Mouse (Mus musculus) inflammation-experienced regulatory T-cells, adult 6 months (primary cell): ENCODE data around the gene Klhl26. TPM values are rescaled to one million over a fixed set of nuclear protein-coding genes. Genes with fewer than 3 reads are reported as not detected.

Experiments
- ATAC-seq: one replicate; pipeline ENCODE4 v1.8.0; 2017
- polyA plus RNA-seq, 3 experiments: library from polyadenylated mRNA; unstranded; fragments of 100-300 nt; shearing (Covaris generic); gene quantifications; one replicate each; pipeline ENCODE4 v1.2.1; 2017

Gene Klhl26
- polyA plus RNA-seq, 3 experiments from 2014 or later: 6.5 to 10.4 (median 8.8) TPM

- no peak for ATAC-seq
Measured at GRCm38 (mm10) chr8:70471856-70472255, 4.9 kb downstream of the Klhl26 start.

DNA sequence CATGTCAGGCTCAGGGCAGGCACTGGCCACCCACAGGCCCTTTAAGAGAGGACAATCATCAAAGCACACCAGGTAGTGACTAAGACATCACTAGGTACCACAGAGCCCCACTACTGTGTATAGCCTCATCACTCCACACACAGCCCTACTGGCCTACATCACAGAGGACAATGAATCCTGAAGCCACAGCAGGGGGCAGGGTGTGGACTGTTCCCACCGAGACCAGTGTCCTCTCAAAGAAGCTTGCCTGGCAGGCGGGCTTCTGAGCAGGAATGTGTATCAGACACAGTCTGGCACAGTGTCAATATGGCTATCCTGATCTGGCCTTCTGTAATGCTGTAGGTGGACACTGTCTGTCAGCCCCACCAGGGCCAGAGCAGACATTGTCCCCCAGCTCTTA, 6.8 kb downstream of the Klhl26 start:
- no peak for ATAC-seq

- ATAC-seq: no peak
Measured at GRCm38 (mm10) chr8:70469295-70469916, 7.4 kb downstream of the Klhl26 start.

DNA sequence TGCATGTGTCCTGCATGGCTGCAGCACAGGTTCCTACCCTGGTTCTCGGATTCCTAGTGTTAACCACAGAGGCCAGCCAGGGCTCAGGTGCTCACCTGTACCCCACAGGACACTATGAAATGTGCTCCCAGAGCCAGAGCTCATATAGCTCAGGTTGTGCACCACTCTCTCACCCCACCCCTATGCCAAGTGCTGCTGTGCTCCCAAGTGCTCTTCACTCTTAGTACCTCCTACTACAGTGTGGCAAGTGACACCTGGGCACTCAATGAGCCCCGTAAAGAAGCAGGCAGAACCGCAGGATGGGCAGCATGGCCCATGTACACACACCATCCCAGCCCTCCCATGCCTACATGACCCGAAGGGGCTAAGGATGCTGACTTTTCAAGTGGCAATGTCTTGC, 8.0 kb downstream of the Klhl26 start:
- ATAC-seq: no peak

GRCm38 (mm10) chr8:70467907-70468306, 8.9 kb downstream of the Klhl26 start:
- no peak for ATAC-seq

DNA sequence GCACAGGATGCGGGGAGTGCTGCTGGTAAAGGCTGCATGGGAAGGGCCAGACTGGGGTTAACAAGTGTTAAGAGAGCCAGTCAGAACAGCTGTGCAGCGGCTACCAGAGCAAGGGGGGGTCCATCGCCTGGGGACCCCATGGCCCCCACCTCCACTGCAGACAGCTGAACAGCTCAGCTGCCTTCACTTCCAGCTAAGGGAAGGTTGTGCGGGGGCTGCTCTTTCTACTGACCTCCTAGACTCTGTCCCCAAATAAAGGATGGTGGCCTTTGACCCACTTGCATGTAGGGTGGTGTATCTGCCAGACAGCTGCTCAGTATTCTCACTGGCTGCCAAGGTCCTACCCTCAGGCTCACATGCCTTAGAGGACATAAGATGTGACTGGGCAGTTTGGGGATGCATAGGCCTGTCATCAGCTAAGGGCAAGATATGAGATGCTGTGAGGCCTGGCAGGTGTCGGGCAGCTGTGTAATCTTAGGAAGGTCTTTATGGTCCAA, 9.5 kb downstream of the Klhl26 start:
- ATAC-seq: no peak

DNA sequence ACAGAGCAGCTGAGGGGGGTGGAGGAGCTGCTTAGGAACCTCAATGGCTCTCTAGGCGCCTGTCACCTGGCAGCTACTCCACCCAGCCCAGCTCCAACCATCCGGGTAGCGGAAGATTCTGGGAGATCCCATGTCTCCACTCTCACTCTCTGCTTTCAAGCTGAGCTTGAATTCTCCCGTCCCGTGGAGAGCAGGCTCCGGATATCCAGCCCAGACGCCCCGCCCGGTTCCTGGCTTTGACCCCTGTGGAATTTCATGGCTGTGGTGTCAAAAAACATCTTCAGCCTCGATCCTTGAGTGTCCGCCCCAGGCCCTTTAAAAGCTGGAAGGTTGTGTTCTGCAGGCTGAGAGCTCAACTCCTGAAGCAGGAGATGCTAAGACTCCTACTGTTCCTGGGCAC, 10.0 kb downstream of the Klhl26 start:
- no peak for ATAC-seq

GRCm38 (mm10) chr8:70466305-70466704, 10.5 kb downstream of the Klhl26 start:
- ATAC-seq: no peak

DNA sequence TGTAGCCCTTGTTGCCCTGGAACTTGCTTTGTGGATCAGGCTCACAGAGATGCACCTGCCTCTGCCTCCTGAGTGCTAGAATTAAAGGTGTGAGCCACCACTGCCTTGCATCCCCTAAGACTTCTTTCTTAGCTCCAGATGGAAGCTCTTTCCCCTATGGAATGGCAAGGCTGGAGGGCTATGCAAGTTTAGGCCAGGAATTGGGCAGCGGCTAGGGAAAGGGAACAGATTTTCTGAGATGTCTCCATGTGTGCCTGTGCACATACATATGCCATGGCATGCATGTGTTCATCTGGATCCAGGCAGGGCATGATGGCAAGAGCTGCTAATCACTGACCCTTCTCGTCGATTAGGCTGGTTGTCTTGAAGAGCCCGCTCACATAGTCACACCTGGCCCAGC, 11.1 kb downstream of the Klhl26 start:
- ATAC-seq: no peak

DNA sequence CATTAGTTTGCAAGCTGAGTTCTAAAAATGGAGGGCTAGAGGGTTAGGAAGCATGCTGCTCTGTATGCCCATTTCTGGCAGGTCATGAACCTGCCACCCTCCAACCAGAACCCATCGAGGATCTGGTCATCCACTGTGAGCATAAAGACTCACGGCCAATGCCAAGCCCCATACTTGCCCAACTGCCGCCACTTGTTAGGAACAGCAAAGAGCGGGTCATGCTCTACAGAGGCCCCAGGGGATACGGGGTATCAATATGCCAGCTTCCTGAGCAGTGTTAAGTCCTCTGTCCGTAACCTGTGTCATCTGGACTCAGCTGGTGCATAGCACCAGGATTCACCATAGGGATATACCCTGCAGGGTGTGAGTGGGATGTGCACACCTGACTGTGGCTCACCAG, 12.6 kb downstream of the Klhl26 start:
- ATAC-seq: no peak

- ATAC-seq: no peak
Measured at GRCm38 (mm10) chr8:70463306-70463705, 13.5 kb downstream of the Klhl26 start.

GRCm38 (mm10) chr8:70462516-70462813, 14.3 kb downstream of the Klhl26 start:
- no peak for ATAC-seq

DNA sequence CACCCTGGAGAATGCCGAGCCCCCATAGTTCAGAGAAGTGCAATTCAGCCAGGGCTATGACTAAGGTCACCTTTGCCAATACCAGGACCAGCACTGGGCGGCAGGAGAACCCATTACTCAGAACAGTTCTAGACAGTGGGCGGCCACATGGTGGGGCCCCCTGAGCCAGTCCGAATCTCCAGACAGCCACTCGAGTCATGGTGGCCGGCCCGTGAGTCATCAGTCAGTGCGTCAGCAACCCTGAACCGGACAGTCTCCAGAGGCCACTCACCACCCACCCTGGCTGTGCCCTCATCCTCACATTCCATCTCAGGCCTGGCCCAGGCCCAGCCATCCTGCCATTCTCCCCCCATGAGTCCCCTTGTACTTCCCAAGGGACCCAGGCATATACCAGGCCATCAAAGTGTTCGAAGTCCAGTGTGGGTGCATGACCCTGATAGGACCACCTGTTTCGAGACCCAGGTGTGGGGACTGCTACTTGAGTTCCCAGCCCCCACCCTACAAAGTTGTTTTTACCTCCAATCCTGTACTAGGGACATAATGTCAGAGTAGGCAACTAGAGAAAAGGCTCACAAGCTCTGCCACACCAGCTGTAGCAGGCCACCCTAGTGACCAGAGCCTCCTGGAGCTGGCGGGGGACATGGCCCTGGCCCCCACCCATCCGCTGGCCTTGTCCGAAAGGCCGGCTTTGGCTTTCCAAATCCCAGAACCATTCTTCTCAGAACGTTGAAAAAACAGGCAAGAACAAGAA, 14.8 kb downstream of the Klhl26 start:
- no peak for ATAC-seq

GRCm38 (mm10) chr8:70460606-70461005, 16.2 kb downstream of the Klhl26 start:
- ATAC-seq: no peak

GRCm38 (mm10) chr8:70460199-70460598, 16.6 kb downstream of the Klhl26 start:
- ATAC-seq: no peak

DNA sequence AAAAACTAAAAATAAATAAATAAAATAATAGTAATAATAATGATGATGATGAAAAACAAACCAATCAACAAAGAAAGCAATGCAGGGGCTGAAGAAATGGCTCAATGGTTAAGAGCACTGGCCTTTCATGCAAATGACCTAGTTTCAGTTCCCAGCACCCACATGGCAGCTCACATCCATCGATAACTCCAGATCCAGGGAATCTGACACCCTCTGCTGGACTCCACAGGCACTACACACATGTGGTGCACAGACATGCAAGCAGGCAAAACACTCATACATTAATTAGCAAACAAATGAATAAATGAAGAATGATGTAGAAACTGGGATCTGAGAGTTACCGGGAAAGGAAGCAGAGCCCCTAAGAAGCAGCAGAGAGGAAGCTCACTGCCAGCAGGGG, 17.1 kb downstream of the Klhl26 start:
- ATAC-seq: no peak

DNA sequence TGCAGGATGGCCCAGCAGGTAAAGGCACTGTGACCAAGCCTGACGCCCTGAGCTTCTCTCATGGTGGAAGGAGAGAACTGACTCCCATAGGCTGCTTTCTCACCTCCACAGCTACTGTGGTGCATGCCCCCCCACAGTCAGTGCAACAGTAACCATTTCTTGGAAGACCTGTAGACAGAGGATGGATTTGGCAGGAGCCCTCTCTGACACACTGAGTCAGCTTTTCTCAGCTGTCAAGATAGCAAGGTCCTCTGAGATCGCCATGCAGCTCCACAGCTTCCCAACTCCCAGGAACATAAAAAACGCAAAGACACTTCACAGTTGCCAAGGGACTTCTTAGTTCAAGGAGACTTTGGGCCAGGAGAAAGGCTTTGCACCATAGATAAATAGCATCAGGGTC, 18.3 kb downstream of the Klhl26 start:
- ATAC-seq: no peak

DNA sequence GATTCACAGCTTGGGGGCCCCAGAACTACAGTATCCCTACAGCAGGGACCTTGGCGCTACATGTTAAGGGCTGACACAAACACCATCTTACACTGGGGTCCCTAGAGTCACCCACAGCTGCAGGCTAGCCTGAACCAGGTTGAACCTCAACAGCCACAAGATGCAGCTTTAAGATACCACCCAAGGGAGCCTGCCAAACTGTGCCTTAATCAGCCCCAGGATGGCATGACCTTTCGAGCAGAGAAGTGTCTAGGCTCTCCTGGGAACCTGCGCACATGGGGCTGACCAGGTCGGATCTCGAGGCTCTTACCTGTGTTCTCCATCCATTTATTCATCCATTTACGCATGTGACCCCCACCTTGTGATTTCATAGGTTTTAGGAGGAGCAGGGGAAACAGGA, 18.9 kb downstream of the Klhl26 start:
- no peak for ATAC-seq

DNA sequence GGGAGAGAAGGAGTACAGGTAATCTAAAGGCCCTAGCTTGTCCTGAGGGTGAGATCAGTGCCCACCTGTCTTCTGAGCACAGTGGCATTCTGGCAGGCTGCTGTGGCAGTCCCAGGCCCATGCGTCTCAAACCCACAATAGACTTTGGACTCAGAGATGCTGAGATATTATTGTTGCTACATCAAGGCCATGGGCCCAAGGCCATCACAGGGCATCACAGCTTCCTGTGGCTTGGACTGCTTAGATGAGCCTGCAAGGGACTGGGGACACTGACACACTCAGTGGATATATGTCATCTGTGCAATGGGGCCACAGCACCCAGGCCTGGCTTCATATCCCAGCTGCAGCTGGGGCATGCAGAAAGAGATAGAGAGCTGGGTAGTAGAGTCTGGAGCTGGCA, 19.8 kb downstream of the Klhl26 start:
- no peak for ATAC-seq

- ATAC-seq: no peak
Measured at GRCm38 (mm10) chr8:70453852-70454251, 22.9 kb downstream of the Klhl26 start.

- ATAC-seq: no peak
Measured at GRCm38 (mm10) chr8:70452196-70452966, 24.4 kb downstream of the Klhl26 start.

- ATAC-seq: no peak
Measured at GRCm38 (mm10) chr8:70447639-70448420, 28.9 kb downstream of the Klhl26 start.

DNA sequence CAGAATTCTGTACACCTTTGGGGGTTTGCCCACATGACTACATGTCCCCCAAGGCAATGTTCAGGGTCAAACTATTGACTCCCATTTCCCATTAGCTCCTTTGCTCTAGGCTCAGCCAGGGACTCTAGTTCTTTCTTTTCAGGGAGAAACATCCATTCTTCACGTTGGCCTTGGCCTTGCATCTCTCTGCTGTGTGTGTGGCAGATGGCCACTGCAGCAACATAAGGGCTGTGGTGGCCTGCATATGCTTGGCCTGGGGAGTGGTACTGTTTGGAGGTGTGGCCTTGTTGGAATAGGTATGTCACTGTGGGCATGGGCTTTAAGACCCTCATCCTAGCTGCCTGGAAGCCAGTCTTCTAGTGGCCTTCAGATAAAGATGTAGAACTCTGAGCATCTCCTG, 30.8 kb downstream of the Klhl26 start:
- ATAC-seq: no peak
